Mouse (Mus musculus) ES-Bruce4 (cell line): ENCODE data around the gene Serpina3m.

Experiments used
- CTCF ChIP-seq: IDR thresholded peaks from one replicate; pipeline ENCODE4 v1.8.1; 2011; ENCODE audit warnings: low read depth, low read length
- POLR2A ChIP-seq: IDR thresholded peaks from one replicate; pipeline ENCODE4 v1.8.1; 2011; ENCODE audit warnings: low read length; ENCODE audit not compliant: insufficient read depth

DNA sequence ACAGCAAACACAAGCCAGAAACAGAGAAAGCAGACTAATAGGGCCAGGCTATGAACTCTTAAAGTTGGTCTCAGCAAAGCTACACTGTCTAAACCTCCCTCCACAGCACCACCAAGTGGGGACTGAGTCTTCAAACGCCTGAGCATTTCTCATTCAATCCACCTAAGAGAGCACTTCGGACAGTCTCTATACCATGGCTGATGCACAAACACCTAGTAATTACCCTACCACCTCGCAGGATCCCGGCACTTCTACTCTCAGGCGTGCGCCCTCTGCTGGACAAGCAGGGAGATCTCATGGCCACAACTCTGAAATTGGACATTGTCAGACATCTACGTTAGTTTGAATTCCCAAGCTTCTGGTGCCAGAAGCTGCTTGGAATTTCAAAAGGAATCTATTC, 88.6 kb downstream of the Serpina3m start:
- TF ChIP-seq CTCF = peak; percentile 96
- TF ChIP-seq POLR2A = no peak
